9 mouse cellular contexts compared by ENCODE assay signal in the genomic region with DNA sequence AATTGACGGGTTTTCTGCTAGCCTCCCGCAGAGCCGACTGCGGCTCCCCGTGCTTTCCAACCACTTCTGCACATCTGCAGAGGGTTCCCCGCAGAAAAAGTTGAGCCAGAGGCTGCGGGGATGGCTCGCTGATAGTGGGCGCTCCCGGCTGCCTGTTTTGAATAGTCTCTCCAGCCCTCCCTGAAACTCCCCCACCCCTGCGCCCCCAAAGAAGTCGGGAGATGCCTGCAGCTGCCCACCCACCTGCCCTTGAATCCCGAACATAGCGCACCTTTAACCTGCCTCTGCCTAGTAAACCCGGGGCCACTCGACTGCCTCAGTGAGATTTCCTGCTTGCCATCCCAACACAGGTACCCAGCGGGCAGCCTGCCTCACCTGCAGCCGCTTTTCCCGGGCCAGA. TPM values are rescaled to one million over a fixed set of nuclear protein-coding genes. Genes with fewer than 3 reads are reported as not detected.
DNase-seq lines count a peak whose midpoint lies in the region; ATAC-seq and TF ChIP-seq lines count a peak whose summit lies in the region.
"Had no signal": no experiment of that assay in that cellular context is flagged by ENCODE, and none has a peak within 500 bp of the region (broad histone marks: within the 10 kb centered on the region; RNA-seq: fewer than 3 reads in every experiment).

No protein-coding gene starts in this region.

- DNase-seq in heart, adult 8-10 months (ENCODE audit: low spot score): no peak
- no peak for DNase-seq in cerebellum, adult 11 months
- no peak for DNase-seq in B cell, adult 2 months
- no peak for DNase-seq in layer of hippocampus, adult 11-12 months (ENCODE audit: low spot score)

- peak overlapping the region; percentile 35 to 51 for H3K4me3 ChIP-seq in heart, embryonic 14.5 days (ENCODE audit: control insufficient read depth in 1 of 2, insufficient read depth in 1 of 2, low read depth in 1 of 2, low read length in 2 of 2)
- peak overlapping the region; percentile 83 for H3K4me3 ChIP-seq in E14TG2a.4 (replicated peaks; ENCODE audit: low read length)
- peak overlapping the region; percentile 50 for H3K4me3 ChIP-seq in forebrain, embryonic 12.5 days (replicated peaks)
- peak overlapping the region; percentile 35 for H3K4me3 ChIP-seq in liver, embryonic 12.5 days

- under 1% methylated on average over 19 of the region's 19 CpGs for WGBS in heart, embryonic 14.5 days
- WGBS in forebrain, embryonic 12.5 days: under 1% methylated on average over 19 of the region's 19 CpGs
- WGBS in liver, embryonic 12.5 days (ENCODE audit: insufficient replicate concordance): 2% methylated on average over 19 of the region's 19 CpGs

- peak overlapping the region; percentile 44; the same call in 1 of the 2 replicates for H3K9ac ChIP-seq in heart, embryonic 14.5 days (ENCODE audit: low read length)
- H3K9ac ChIP-seq in forebrain, embryonic 12.5 days: peak overlapping the region; percentile 56
- no peak overlapping the region for H3K9ac ChIP-seq in liver, embryonic 12.5 days

- no peaks in the 10 kb centered on the region for H3K9me3 ChIP-seq in heart, embryonic 14.5 days (ENCODE audit: control insufficient read depth, low read length)
- no peaks in the 10 kb centered on the region for H3K9me3 ChIP-seq in E14TG2a.4 (ENCODE audit: low read length)
- H3K9me3 ChIP-seq in forebrain, embryonic 12.5 days: no peaks in the 10 kb centered on the region
- H3K9me3 ChIP-seq in liver, embryonic 12.5 days (replicated peaks): no peaks in the 10 kb centered on the region

- H3K27me3 ChIP-seq in heart, embryonic 14.5 days (ENCODE audit: control insufficient read depth, insufficient read depth, low read length): peaks cover 75% of the 10 kb centered on the region
- H3K27me3 ChIP-seq in E14TG2a.4 (ENCODE audit: insufficient read depth, low read length): peaks cover 59% of the 10 kb centered on the region
- peaks cover 72% of the 10 kb centered on the region for H3K27me3 ChIP-seq in forebrain, embryonic 12.5 days
- peaks cover 82% of the 10 kb centered on the region for H3K27me3 ChIP-seq in liver, embryonic 12.5 days (replicated peaks)

- no peak for TF ChIP-seq CTCF in E14TG2a.4 (conservative IDR thresholded peaks at IDR 0.05; ENCODE audit: low read length)

- H3K27ac ChIP-seq in heart, embryonic 14.5 days (replicated peaks in 1 of 2; ENCODE audit: control insufficient read depth in 1 of 2, insufficient read depth in 1 of 2, low read depth in 2 of 2, low read length in 2 of 2): no peak overlapping the region
- H3K27ac ChIP-seq in forebrain, embryonic 12.5 days: no peak overlapping the region
- H3K27ac ChIP-seq in liver, embryonic 12.5 days: no peak overlapping the region

- ATAC-seq in heart, embryonic 14.5 days (ENCODE audit: insufficient number of reproducible peaks, insufficient read depth, low FRiP score, low read depth): no peak
- ATAC-seq in forebrain, embryonic 12.5 days (ENCODE audit: low FRiP score): peak; percentile 2; the same call in 1 of the 2 replicates
- no peak for ATAC-seq in liver, embryonic 12.5 days

- H3K36me3 ChIP-seq in heart, embryonic 14.5 days (ENCODE audit: control insufficient read depth, insufficient read depth, low read length): no peaks in the 10 kb centered on the region
- H3K36me3 ChIP-seq in E14TG2a.4 (ENCODE audit: insufficient read depth, low read length): no peaks in the 10 kb centered on the region
- no peaks in the 10 kb centered on the region for H3K36me3 ChIP-seq in forebrain, embryonic 12.5 days (replicated peaks)
- H3K36me3 ChIP-seq in liver, embryonic 12.5 days: no peaks in the 10 kb centered on the region

- H3K4me2 ChIP-seq in heart, embryonic 14.5 days (ENCODE audit: low read length): peak overlapping the region; percentile 95
- H3K4me2 ChIP-seq in forebrain, embryonic 12.5 days: peak overlapping the region; percentile 96
- H3K4me2 ChIP-seq in liver, embryonic 12.5 days: peak overlapping the region; percentile 53

- peaks cover 2 to 17% of the 10 kb centered on the region in 2 experiments; a peak in 2 of 4 replicates for H3K4me1 ChIP-seq in heart, embryonic 14.5 days (ENCODE audit: control insufficient read depth in 2 of 2, insufficient read depth in 2 of 2, low read length in 2 of 2)
- peaks cover 69% of the 10 kb centered on the region for H3K4me1 ChIP-seq in E14TG2a.4 (replicated peaks; ENCODE audit: low read depth, low read length)
- peaks cover 32% of the 10 kb centered on the region for H3K4me1 ChIP-seq in forebrain, embryonic 12.5 days
- peaks cover 6% of the 10 kb centered on the region; the same call in 1 of the 2 replicates for H3K4me1 ChIP-seq in liver, embryonic 12.5 days

RNA-seq across cellular contexts. Expression of gene Sv2c, which starts 0.5 kb away (rescaled TPM):
- polyA plus RNA-seq in heart, embryonic 14.5 days (2014; fragmentation: Nextera tagmentation; extraction: Ambion mirVana): 1.2 and 1.4 TPM in 2 replicates
- under 1 TPM; 0.25 to 0.83 (median 0.35) TPM for total RNA-seq in heart, adult 8-10 months (2022)
- polyA plus RNA-seq in forebrain, embryonic 12.5 days (2016; fragmentation: Nextera tagmentation; extraction: Ambion mirVana): 0.86 and 1.4 TPM in 2 replicates
- polyA plus RNA-seq in liver, embryonic 12.5 days (2016; fragmentation: Nextera tagmentation; extraction: Ambion mirVana): 0.07 and 0.12 TPM in 2 replicates

RNA-seq across cellular contexts. Expression of gene Gm17190, which starts 50.1 kb away (rescaled TPM):
- not detected in 2 replicates for polyA plus RNA-seq in heart, embryonic 14.5 days (2014; fragmentation: Nextera tagmentation; extraction: Ambion mirVana)
- not detected for total RNA-seq in heart, adult 8-10 months (2022)
- not detected in 2 replicates for polyA plus RNA-seq in forebrain, embryonic 12.5 days (2016; fragmentation: Nextera tagmentation; extraction: Ambion mirVana)
- polyA plus RNA-seq in liver, embryonic 12.5 days (2016; fragmentation: Nextera tagmentation; extraction: Ambion mirVana): not detected in 2 replicates
- total RNA-seq: layer of hippocampus, postnatal 14 days had no signal

RNA-seq across cellular contexts. Expression of gene Gm20075, which starts 50.7 kb away (rescaled TPM):
- 33.5 and 37.2 TPM in 2 replicates for polyA plus RNA-seq in heart, embryonic 14.5 days (2014; fragmentation: Nextera tagmentation; extraction: Ambion mirVana)
- total RNA-seq in heart, adult 8-10 months (2022): 10 to 100 TPM; 13.3 to 15.6 (median 14.5) TPM
- 26.8 and 35.0 TPM in 2 replicates for polyA plus RNA-seq in forebrain, embryonic 12.5 days (2016; fragmentation: Nextera tagmentation; extraction: Ambion mirVana)
- 6.2 and 9.2 TPM in 2 replicates for polyA plus RNA-seq in liver, embryonic 12.5 days (2016; fragmentation: Nextera tagmentation; extraction: Ambion mirVana)
